In the genomic region with DNA sequence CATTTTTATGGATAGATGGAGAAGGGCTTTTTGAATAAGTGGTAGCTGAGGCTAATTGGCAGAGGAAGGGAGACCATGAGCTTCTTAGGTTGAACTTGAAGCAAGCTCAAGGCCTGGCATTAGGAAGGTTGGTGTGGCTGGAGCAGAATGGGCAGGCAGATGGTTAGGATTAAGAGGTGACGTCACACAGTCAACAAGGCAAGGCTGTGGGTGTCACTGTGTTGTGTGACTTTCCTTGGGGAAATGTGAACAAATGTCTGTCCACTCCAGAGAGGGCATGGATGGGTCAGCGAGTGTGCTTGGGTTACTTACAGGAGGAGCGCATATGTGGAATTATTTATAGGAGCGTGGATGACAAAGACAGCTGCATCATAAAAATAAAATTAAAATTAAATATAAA, we compare ENCODE assay signal across 26 mouse cellular contexts. TPM values are rescaled to one million over a fixed set of nuclear protein-coding genes. Genes with fewer than 3 reads are reported as not detected.
DNase-seq lines count a peak whose midpoint lies in the region; ATAC-seq and TF ChIP-seq lines count a peak whose summit lies in the region.
"Had no signal": no experiment of that assay in that cellular context is flagged by ENCODE, and none has a peak within 500 bp of the region (broad histone marks: within the 10 kb centered on the region; RNA-seq: fewer than 3 reads in every experiment).

No protein-coding gene starts in this region.

- WGBS in limb, embryonic 11.5 days = 86% methylated on average over 4 of the region's 4 CpGs
- 86% methylated on average over 4 of the region's 4 CpGs for WGBS in limb, embryonic 10.5 days

- peak overlapping the region; percentile 39; the same call in 1 of the 2 replicates for H3K27ac ChIP-seq in layer of hippocampus, adult 2 months
- no peak overlapping the region for H3K27ac ChIP-seq in limb, embryonic 11.5 days (replicated peaks; ENCODE audit: low read depth, low read length)
- H3K27ac ChIP-seq in limb, embryonic 10.5 days = no peak overlapping the region
- H3K27ac ChIP-seq: embryonic facial prominence, embryonic 10.5 days; embryonic facial prominence, embryonic 12.5 days; forebrain, embryonic 13.5 days; forebrain, embryonic 15.5 days had no signal

- H3K9me3 ChIP-seq in limb, embryonic 11.5 days (ENCODE audit: control insufficient read depth, low read length) = no peaks in the 10 kb centered on the region
- H3K9me3 ChIP-seq in limb, embryonic 10.5 days (replicated peaks) = no peaks in the 10 kb centered on the region
- H3K9me3 ChIP-seq: embryonic facial prominence, embryonic 10.5 days; embryonic facial prominence, embryonic 12.5 days; forebrain, embryonic 13.5 days; forebrain, embryonic 15.5 days; G1E had no signal

- no peak for ATAC-seq in limb, embryonic 11.5 days (ENCODE audit: insufficient number of reproducible peaks, low FRiP score, low TSS enrichment, low read depth)
- ATAC-seq: activated CD4-positive, CD25-positive, alpha-beta regulatory T cell, adult 4 months; CD4-positive, CD25-positive, alpha-beta regulatory T cell, adult 4 months; forebrain, embryonic 15.5 days; Patski had no signal

- H3K4me2 ChIP-seq in limb, embryonic 11.5 days (ENCODE audit: low read depth, severe bottlenecking) = no peak overlapping the region
- H3K4me2 ChIP-seq: embryonic facial prominence, embryonic 12.5 days; forebrain, embryonic 13.5 days; forebrain, embryonic 15.5 days had no signal

- no peak overlapping the region for H3K4me3 ChIP-seq in layer of hippocampus, adult 2 months
- H3K4me3 ChIP-seq in limb, embryonic 11.5 days (ENCODE audit: low read depth, low read length) = no peak overlapping the region
- H3K4me3 ChIP-seq in limb, embryonic 10.5 days = no peak overlapping the region
- H3K4me3 ChIP-seq: embryonic facial prominence, embryonic 10.5 days; embryonic facial prominence, embryonic 12.5 days; forebrain, embryonic 13.5 days; forebrain, embryonic 15.5 days had no signal

- peak; percentile 10 to 23 for DNase-seq in cerebellum, postnatal 10 days
- no peak for DNase-seq in cerebellum, postnatal 4 days (ENCODE audit: low spot score in 2 of 2)
- DNase-seq in layer of hippocampus, adult 2 months (ENCODE audit: low spot score in 2 of 2) = no peak
- no peak for DNase-seq in layer of hippocampus, adult 9-10 months (ENCODE audit: low spot score)
- peak; percentile 17 for DNase-seq in limb, embryonic 11.5 days (ENCODE audit: low spot score)
- DNase-seq in limb, embryonic 10.5 days (ENCODE audit: low spot score) = no peak
- DNase-seq in retina, postnatal 1 day = peak; percentile 55
- no peak for DNase-seq in retina, embryonic 14.5 days (ENCODE audit: low spot score)
- DNase-seq: adrenal gland, adult 8-10 months; adrenal gland, postnatal 14 days; adrenal gland, postnatal 36 days; B cell, adult 2 months; cerebellum, adult 11-12 months; cerebellum, adult 2 months; cerebellum, adult 9-10 months; cerebellum, postnatal 14 days; cerebellum, postnatal 36 days had no signal

- H3K27me3 ChIP-seq in limb, embryonic 11.5 days (ENCODE audit: control insufficient read depth, insufficient read depth, low read length) = no peaks in the 10 kb centered on the region
- H3K27me3 ChIP-seq in limb, embryonic 10.5 days (ENCODE audit: low read depth, poor library complexity, severe bottlenecking) = 0 out of 2 replicates have a peak, but pooled peaks cover 5% of the 10 kb centered on the region
- H3K27me3 ChIP-seq: CH12.LX; embryonic facial prominence, embryonic 12.5 days; forebrain, embryonic 13.5 days; forebrain, embryonic 15.5 days; Patski had no signal

- no peaks in the 10 kb centered on the region for H3K4me1 ChIP-seq in limb, embryonic 11.5 days (ENCODE audit: control insufficient read depth, insufficient read depth, low read length)
- peaks cover 9% of the 10 kb centered on the region for H3K4me1 ChIP-seq in limb, embryonic 10.5 days

- no peak overlapping the region for H3K9ac ChIP-seq in limb, embryonic 11.5 days (ENCODE audit: low read length)
- H3K9ac ChIP-seq: embryonic facial prominence, embryonic 12.5 days; forebrain, embryonic 13.5 days; forebrain, embryonic 15.5 days had no signal

- H3K36me3 ChIP-seq in limb, embryonic 11.5 days (ENCODE audit: control insufficient read depth, insufficient read depth, low read length) = no peaks in the 10 kb centered on the region
- H3K36me3 ChIP-seq in limb, embryonic 10.5 days = no peaks in the 10 kb centered on the region
- H3K36me3 ChIP-seq: embryonic facial prominence, embryonic 10.5 days; embryonic facial prominence, embryonic 12.5 days; forebrain, embryonic 15.5 days; G1E had no signal

- TF ChIP-seq CTCF in layer of hippocampus, adult 2 months (conservative IDR thresholded peaks at IDR 0.05) = no peak

RNA-seq across cellular contexts. Expression of gene Pamr1, which starts 50.7 kb away (rescaled TPM):
- 1 to 10 TPM; 8.0 to 8.3 TPM for total RNA-seq in layer of hippocampus, adult 2 months (2021)
- 1.9 and 4.4 TPM in 2 replicates for polyA plus RNA-seq in limb, embryonic 11.5 days (2014; fragmentation: Nextera tagmentation; extraction: Ambion mirVana)
- polyA plus RNA-seq in limb, embryonic 10.5 days (2016; fragmentation: Nextera tagmentation; extraction: Ambion mirVana) = 0.31 and 1.7 TPM in 2 replicates
- polyA plus RNA-seq: activated CD4-positive, CD25-positive, alpha-beta regulatory T cell, adult 4 months; CD4-positive, CD25-positive, alpha-beta regulatory T cell, adult 4 months; G1E had no signal

RNA-seq across cellular contexts. Expression of gene Slc1a2, which starts 57.9 kb away (rescaled TPM):
- total RNA-seq in layer of hippocampus, adult 2 months (2021) = 1,000 to 10,000 TPM; 1,761 to 1,800 TPM
- polyA plus RNA-seq in limb, embryonic 11.5 days (2014; fragmentation: Nextera tagmentation; extraction: Ambion mirVana) = 0.06 and 0.11 TPM in 2 replicates
- 0.09 and 0.38 TPM in 2 replicates for polyA plus RNA-seq in limb, embryonic 10.5 days (2016; fragmentation: Nextera tagmentation; extraction: Ambion mirVana)
- polyA plus RNA-seq: activated CD4-positive, CD25-positive, alpha-beta regulatory T cell, adult 4 months; G1E had no signal

Comparison
In these comparisons a context has a peak if more than half of its experiments do, and no peak if none do; other contexts are left out.
1. DNase-seq: peak in cerebellum, postnatal 10 days (2 of 2), limb, embryonic 11.5 days (single experiment) and retina, postnatal 1 day (single experiment); none in cerebellum, postnatal 4 days (0 of 2), layer of hippocampus, adult 2 months (0 of 2), layer of hippocampus, adult 9-10 months (single experiment), limb, embryonic 10.5 days (single experiment) and retina, embryonic 14.5 days (single experiment).